2 mouse cellular contexts compared by ENCODE assay signal in genomic region chr9:106147851-106148431, GRCm38 (mm10).
TF ChIP-seq lines count a peak whose summit lies in the region.

No protein-coding gene starts in this region.

TF ChIP-seq in CH12.LX, 34 proteins besides CTCF, POLR2A, EP300 and RAD21:
- TF ChIP-seq JUND (conservative IDR thresholded peaks at IDR 0.05; ENCODE audit: low read depth, low read length) (no peak), JUN (IDR thresholded peaks at IDR 0.05; ENCODE audit: insufficient read depth, low read depth, low read length) (no peak), ZMIZ1 (IDR thresholded peaks at IDR 0.05; ENCODE audit: low read depth, low read length) (no peak), POLR2AphosphoS2 (IDR thresholded peaks at IDR 0.05; ENCODE audit: low read depth, low read length) (no peak), UBTF (IDR thresholded peaks at IDR 0.05; ENCODE audit: low read depth, low read length) (no peak), E2F4 (IDR thresholded peaks at IDR 0.05; ENCODE audit: insufficient replicate concordance, low read depth, low read length) (no peak), RCOR1 (conservative IDR thresholded peaks at IDR 0.05; ENCODE audit: low read depth, low read length) (no peak), TCF12 (IDR thresholded peaks at IDR 0.05; ENCODE audit: low read depth, low read length) (no peak), BHLHE40 (IDR thresholded peaks at IDR 0.05; ENCODE audit: low read depth, low read length) (no peak), TBP (conservative IDR thresholded peaks at IDR 0.05; ENCODE audit: low read depth, low read length) (no peak), MAZ (IDR thresholded peaks at IDR 0.05; ENCODE audit: low read depth, low read length) (no peak), ZKSCAN1 (IDR thresholded peaks at IDR 0.05; ENCODE audit: borderline replicate concordance, low read depth, low read length) (no peak), USF2 (conservative IDR thresholded peaks at IDR 0.05; ENCODE audit: low read depth, low read length) (no peak), ETS1 (conservative IDR thresholded peaks at IDR 0.05; ENCODE audit: low read depth, low read length) (no peak), ELF1 (IDR thresholded peaks at IDR 0.05; ENCODE audit: low read depth, low read length) (no peak), PAX5 (IDR thresholded peaks at IDR 0.05; ENCODE audit: low read length) (no peak), MAX (IDR thresholded peaks at IDR 0.05; ENCODE audit: low read length) (no peak), MYC (IDR thresholded peaks at IDR 0.05; ENCODE audit: low read depth, low read length) (no peak), GABPA (IDR thresholded peaks at IDR 0.05; ENCODE audit: insufficient replicate concordance, low read depth, low read length) (no peak), SIN3A (IDR thresholded peaks at IDR 0.05; ENCODE audit: low read length) (no peak)
TF ChIP-seq in CH12.LX: peak in this region for 0.

TF ChIP-seq in ES-E14, 5 proteins besides CTCF, POLR2A, EP300 and RAD21:
- TF ChIP-seq HCFC1 (IDR thresholded peaks at IDR 0.05; ENCODE audit: borderline replicate concordance, insufficient read depth, low read length), result no peak
- no peak for TF ChIP-seq CHD2 (IDR thresholded peaks at IDR 0.05; ENCODE audit: low read depth, low read length)
- TF ChIP-seq MAFK (IDR thresholded peaks at IDR 0.05; ENCODE audit: insufficient read depth, low read depth, low read length), result no peak
- TF ChIP-seq ZNF384 (IDR thresholded peaks at IDR 0.05; ENCODE audit: low read depth, low read length), result no peak
- no peak for TF ChIP-seq ZC3H11A (IDR thresholded peaks at IDR 0.05; ENCODE audit: borderline replicate concordance, low read depth, low read length)
